Mouse (Mus musculus) midbrain, embryonic 16.5 days (tissue): Measurements from ENCODE around the gene Mars. TPM values are rescaled to one million over a fixed set of nuclear protein-coding genes. Genes with fewer than 3 reads are reported as not detected.
"Not testable (repeated sequence)": the region's sequence is repeated elsewhere in the genome, so short reads cannot be mapped to it uniquely, and the experiment has no call there.

Experiments used
- ATAC-seq: fragments of 200-750 bp; cut with Nextera tagmentation; 2 replicates; pipeline ENCODE4 v1.8.0; 2017; ENCODE audit warnings: moderate TSS enrichment
- H3K27ac ChIP-seq: fragments of 300-500 bp; sonication (generic); 2 replicates; pipeline ENCODE4 v1.5.1; 2014; ENCODE audit warnings: mild to moderate bottlenecking, low read length, mixed read lengths
- H3K27me3 ChIP-seq: fragments of 300-500 bp; sonication (generic); 2 replicates; pipeline ENCODE4 v1.6.1; 2014; ENCODE audit warnings: low read depth, low read length, mixed read lengths; ENCODE audit not compliant: control insufficient read depth, insufficient read depth
- H3K36me3 ChIP-seq: fragments of 300-500 bp; sonication (generic); 2 replicates; pipeline ENCODE4 v1.6.1; 2014; ENCODE audit warnings: mild to moderate bottlenecking, low read length, moderate library complexity, mixed read lengths; ENCODE audit not compliant: control insufficient read depth, insufficient read depth
- H3K4me1 ChIP-seq: fragments of 300-500 bp; sonication (generic); 2 replicates; pipeline ENCODE4 v1.6.1; 2014; ENCODE audit warnings: mild to moderate bottlenecking, low read length, mixed read lengths; ENCODE audit not compliant: control insufficient read depth, insufficient read depth
- H3K4me2 ChIP-seq: fragments of 300-500 bp; sonication (generic); 2 replicates; pipeline ENCODE4 v1.6.1; 2014; ENCODE audit warnings: mild to moderate bottlenecking, low read length, mixed read lengths
- H3K4me3 ChIP-seq: fragments of 300-500 bp; sonication (generic); 2 replicates; pipeline ENCODE4 v1.5.1; 2014; ENCODE audit warnings: low read depth, mild to moderate bottlenecking, low read length, moderate library complexity, mixed read lengths
- H3K9ac ChIP-seq: fragments of 300-500 bp; sonication (generic); 2 replicates; pipeline ENCODE4 v1.6.1; 2014; ENCODE audit warnings: low read depth, low read length, mixed read lengths
- H3K9me3 ChIP-seq: fragments of 300-500 bp; sonication (generic); replicated peaks from 2 replicates; pipeline ENCODE4 v1.6.1; 2014; ENCODE audit warnings: mild to moderate bottlenecking, low read length, mixed read lengths; ENCODE audit not compliant: control insufficient read depth, poor library complexity, severe bottlenecking
- WGBS: fragments of 180-500 bp; shearing (Covaris S2); extraction: QIAGEN DNeasy Blood & Tissue Kit; methylation state at CpG from one replicate; pipeline ENCODE4 v1.1.7; 2014; 5-methylcytosine and 5-hydroxymethylcytosine counted together
- polyA plus RNA-seq: library from polyadenylated mRNA; unstranded; fragments of >200 nt; fragmentation: Nextera tagmentation; extraction: Ambion mirVana; gene quantifications from 2 replicates; pipeline ENCODE4 v1.2.1, GENCODE M21; 2015

Gene Mars
- polyA plus RNA-seq, 1 experiment from 2014 or later, result 123 TPM

DNA sequence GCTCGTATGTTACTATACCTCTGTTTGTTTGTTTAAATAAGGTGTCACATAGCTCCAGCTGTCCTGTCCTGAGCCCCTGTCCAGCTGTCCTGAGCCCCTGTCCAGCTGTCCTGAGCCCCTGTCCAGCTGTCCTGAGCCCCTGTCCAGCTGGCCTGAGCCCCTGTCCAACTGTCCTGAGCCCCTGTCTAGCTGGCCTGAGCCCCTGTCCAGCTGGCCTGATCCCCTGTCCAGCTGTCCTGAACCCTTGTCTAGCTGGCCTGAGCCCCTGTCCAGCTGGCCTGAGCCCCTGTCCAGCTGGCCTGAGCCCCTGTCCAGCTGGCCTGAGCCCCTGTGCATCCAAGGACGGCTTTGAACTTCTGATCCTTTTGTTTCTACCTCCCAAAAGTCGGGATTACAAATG is 2.4 kb downstream of the Mars start:
- H3K9ac ChIP-seq, H3K27me3 ChIP-seq, H3K27ac ChIP-seq, H3K9me3 ChIP-seq, H3K4me2 ChIP-seq, H3K4me3 ChIP-seq, ATAC-seq: not testable (repeated sequence)
- Histone ChIP-seq H3K36me3 (peaks cover 32% of the 10 kb centered on the region), H3K4me1 (peaks cover 13% of the 10 kb centered on the region)
- WGBS, result 83% methylated on average over 3 of the region's 3 CpGs

DNA sequence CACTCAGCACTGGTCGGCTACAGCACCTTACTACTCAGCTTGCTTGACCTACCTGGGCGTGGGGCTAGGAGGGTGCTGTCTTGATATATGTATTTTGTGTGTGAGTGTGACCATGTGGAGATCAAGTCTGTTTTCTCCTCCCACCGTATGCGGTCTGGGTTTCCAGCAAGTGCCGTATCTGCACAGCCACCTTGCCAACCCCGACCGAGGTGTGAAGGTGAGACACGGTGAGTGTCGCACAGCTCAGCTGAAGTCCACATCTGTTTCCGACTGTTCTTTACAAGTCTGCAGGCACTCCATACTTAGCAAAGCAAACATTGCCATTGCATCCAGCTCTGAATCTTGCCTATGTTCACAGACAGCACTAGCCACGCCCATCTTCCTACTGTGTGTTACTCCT is 8.4 kb downstream of the Mars start:
- ATAC-seq, result no peak
- WGBS, result 95% methylated on average over 11 of the region's 11 CpGs
- Histone ChIP-seq H3K9me3 (no peaks in the 10 kb centered on the region), H3K4me3 (no peak overlapping the region), H3K36me3 (peaks cover 56% of the 10 kb centered on the region), H3K27me3 (no peaks in the 10 kb centered on the region), H3K9ac (no peak overlapping the region), H3K27ac (no peak overlapping the region), H3K4me1 (no peaks in the 10 kb centered on the region), H3K4me2 (no peak overlapping the region)

DNA sequence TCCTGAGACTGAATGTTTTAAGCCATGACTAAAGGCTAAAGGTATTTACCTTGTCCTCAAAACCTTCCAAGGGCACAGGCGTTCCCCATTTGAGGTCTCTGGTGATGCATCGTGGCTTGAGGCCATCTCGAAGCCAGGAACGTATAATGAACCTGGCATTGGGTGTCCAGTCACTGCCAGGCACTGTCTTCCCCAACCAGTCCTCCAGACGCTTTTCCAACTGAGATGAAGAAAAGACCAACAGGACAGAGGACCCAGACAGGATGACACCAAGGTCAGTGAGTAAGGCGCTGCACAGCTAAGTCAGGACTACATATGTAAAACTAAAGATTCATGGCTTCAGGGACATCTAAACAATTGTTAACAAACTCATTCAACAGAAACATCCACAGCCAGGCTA is 11.2 kb downstream of the Mars start:
- H3K4me1 ChIP-seq, result no peaks in the 10 kb centered on the region
- ATAC-seq, result no peak
- H3K4me3 ChIP-seq, result no peak overlapping the region
- H3K27ac ChIP-seq, result no peak overlapping the region
- H3K9me3 ChIP-seq, result no peaks in the 10 kb centered on the region
- H3K36me3 ChIP-seq, result peaks cover 49% of the 10 kb centered on the region
- H3K4me2 ChIP-seq, result no peak overlapping the region
- WGBS, result 98% methylated on average over 6 of the region's 6 CpGs
- H3K9ac ChIP-seq, result no peak overlapping the region
- H3K27me3 ChIP-seq, result no peaks in the 10 kb centered on the region

DNA sequence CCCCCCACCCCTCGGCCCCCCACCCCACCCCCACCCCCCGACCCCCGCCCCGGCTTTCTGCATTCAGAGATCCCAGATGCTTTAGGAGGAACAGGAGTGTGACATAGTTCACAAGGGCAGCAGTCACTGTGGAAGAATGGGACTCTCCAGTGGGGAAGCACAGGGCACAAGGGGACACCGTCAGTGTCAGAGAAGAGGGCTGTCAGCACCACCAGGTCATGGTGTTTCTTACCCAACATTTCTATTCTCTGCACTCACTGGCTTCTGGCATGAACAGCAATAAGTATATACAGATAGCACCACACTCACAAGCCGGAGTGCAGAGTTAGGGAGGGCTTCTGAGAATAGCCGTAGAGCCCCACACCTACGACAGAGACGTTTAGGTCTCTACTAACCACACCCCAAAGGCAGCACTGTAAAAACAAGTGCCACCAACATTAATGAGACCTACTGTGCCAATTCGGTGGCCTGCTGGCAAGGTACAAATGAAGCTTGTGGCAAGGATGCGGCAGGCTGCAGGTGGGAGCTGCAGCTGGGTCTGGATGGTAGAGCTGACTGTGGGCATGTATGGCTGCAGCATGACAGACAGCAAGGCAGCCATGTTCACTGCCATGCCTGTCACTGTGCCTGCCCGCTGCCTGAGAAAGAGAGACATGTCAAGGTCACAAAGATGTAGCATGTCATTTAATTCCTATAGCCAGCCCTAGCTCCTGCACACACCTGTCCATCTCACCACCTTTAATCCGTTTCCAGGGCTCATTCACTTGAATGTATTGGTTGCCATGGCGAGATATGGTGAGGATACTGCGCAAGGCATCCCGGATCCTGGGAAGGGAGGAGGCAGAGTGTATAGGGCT is 14.3 kb downstream of the Mars start:
- no peak for ATAC-seq
- no peak overlapping the region for H3K4me3 ChIP-seq
- peaks cover 49% of the 10 kb centered on the region for H3K36me3 ChIP-seq
- H3K9ac ChIP-seq, result no peak overlapping the region
- no peak overlapping the region for H3K4me2 ChIP-seq
- 91% methylated on average over 16 of the region's 16 CpGs for WGBS
- H3K27me3 ChIP-seq, result no peaks in the 10 kb centered on the region
- H3K27ac ChIP-seq, result no peak overlapping the region
- H3K4me1 ChIP-seq, result peaks cover under 1% of the 10 kb centered on the region; the same call in 1 of the 2 replicates
- no peaks in the 10 kb centered on the region for H3K9me3 ChIP-seq

DNA sequence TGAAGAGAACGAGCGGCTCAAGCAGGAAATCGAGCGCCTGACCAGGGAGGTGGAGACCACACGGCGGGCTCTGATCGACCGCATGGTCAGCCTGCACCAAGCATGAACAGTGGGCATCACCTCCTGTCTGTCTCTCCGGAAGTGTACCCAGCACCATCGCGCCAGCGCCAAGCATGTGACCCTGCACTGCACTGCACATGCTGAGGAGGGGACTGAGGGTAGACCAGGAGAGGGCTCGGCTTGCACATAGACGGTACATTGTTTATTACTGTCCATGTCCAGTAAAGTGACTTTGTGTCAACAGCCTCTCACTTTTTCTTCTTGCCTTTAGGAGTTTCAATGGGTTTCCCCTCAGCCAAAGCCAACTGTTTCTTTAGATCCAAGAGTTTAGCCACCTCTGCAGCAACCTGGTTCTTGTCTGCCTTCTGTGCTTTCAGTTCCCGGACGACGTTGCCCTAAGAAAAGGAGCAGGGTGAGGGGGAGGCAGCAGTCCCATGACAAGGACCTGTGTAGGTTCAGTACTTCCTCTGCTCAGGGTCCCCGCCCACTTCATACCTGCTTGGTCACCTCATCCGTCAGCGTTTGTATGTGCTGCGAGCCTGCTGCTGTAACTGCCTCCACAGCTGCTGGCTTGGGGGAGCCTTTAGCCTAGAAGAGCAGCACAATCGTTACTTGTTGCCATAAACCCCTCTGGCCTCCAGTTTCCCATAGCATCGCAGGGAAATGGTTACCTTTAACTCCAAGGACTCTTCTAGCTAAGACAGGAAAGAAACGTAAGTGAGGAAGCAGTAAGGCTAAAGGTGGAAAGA is 15.4 kb downstream of the Mars start:
- peaks cover 41% of the 10 kb centered on the region for H3K36me3 ChIP-seq

DNA sequence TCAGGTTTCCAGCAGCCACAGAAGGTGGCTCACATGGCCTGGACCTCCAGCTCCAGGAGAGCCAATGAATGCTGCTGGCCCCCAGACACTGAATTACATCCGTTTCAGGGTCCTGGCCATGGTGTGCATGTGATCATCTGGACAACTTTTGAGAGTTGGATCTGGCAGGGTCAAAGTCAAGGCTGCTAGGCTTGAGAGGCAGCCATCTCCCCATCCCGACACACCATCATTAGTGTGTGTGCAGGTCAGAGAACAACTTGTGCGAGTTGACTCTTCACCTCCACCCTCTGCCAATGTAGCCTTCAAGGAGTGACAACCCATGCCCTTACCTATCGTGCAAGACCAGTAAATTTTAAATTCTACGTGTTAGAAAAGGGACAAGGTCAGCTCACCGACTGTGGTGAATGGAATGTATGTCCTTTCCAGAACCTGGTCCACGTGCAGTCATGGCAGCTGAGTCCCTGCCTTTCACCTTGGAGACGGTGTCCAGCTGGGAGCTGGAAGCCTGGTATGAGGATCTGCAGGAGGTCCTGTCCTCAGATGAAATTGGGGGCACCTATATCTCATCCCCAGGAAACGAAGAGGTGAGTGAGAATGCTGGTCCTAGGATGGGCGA is 16.6 kb downstream of the Mars start:
- Histone ChIP-seq H3K27ac (no peak overlapping the region), H3K36me3 (peaks cover 40% of the 10 kb centered on the region), H3K4me2 (no peak overlapping the region), H3K4me3 (no peak overlapping the region), H3K4me1 (peaks cover 11% of the 10 kb centered on the region), H3K27me3 (no peaks in the 10 kb centered on the region), H3K9me3 (no peaks in the 10 kb centered on the region), H3K9ac (no peak overlapping the region)
- WGBS, result 91% methylated on average over 10 of the region's 10 CpGs
- no peak for ATAC-seq

More for the DNA sequence above, 15.4 kb downstream of the Mars start:
- Histone ChIP-seq H3K4me2 (no peak overlapping the region), H3K4me1 (peaks cover 11% of the 10 kb centered on the region), H3K27ac (no peak overlapping the region), H3K27me3 (no peaks in the 10 kb centered on the region), H3K4me3 (no peak overlapping the region), H3K9me3 (no peaks in the 10 kb centered on the region), H3K9ac (no peak overlapping the region)
- no peak for ATAC-seq
- WGBS, result 95% methylated on average over 24 of the region's 24 CpGs

DNA sequence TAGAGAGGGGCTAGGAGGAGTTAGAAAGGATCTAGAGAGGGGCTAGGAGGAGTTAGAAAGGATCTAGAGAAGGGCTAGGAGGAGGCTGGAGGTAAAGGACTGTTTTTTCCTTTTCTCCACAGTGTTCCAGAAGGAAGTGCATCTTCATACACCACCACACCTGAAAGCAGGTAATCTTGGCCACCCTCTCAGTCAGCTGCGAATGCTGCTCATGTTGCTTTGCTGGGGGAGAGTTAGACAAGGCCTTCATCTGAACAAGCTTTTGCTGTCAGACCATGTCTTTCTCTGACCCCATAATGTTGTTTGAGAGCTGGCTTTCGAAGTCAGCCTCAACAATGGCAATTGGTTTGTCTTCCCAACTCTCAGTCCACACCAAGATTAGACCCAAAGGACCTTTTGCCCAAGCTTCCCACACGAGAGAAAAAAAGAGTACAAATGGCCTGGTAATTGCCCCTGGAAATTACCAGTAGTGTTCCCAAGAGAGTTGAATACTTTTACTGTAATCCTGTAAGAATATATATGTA is 17.9 kb downstream of the Mars start:
- Histone ChIP-seq H3K9me3 (no peaks in the 10 kb centered on the region), H3K36me3 (peaks cover 30% of the 10 kb centered on the region), H3K27me3 (no peaks in the 10 kb centered on the region), H3K4me2 (no peak overlapping the region), H3K9ac (no peak overlapping the region), H3K4me1 (peaks cover 13% of the 10 kb centered on the region), H3K27ac (no peak overlapping the region), H3K4me3 (no peak overlapping the region)
- WGBS, result 97% methylated on average over 3 of the region's 3 CpGs
- ATAC-seq, result no peak

DNA sequence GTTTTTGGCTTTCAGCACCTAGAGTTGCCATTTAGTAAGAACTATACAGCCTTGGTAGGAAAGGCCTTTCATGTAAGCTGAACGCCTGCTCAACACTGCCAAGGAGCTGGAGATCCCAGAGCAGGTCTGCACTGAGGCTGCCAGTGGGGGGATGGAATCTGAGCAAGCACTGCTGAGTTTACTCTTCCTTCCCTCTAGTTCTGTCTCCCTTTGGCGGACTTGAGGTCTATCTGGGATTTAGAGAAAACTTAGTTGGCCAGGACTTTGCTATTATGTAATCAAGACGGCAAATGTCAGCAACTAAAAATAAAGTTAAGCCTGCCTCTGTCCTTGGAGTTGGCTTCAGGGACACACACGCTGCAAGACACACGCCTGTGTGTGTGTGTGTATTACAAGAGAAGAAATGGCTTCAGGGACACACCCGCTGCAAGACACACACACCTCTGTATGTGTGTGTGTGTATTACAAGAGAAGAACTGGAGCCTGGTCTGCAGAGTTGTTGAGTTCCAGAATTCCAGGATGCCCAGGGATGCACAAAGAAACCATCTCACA is 18.5 kb downstream of the Mars start:
- WGBS, result 89% methylated on average over 6 of the region's 6 CpGs
- ATAC-seq, result no peak

More for the DNA sequence above, 18.5 kb downstream of the Mars start:
- H3K4me1 ChIP-seq, result peaks cover 14% of the 10 kb centered on the region
- no peak overlapping the region for H3K4me3 ChIP-seq
- peaks cover 29% of the 10 kb centered on the region for H3K36me3 ChIP-seq
- no peak overlapping the region for H3K27ac ChIP-seq
- H3K9me3 ChIP-seq, result no peaks in the 10 kb centered on the region
- H3K4me2 ChIP-seq, result no peak overlapping the region
- no peaks in the 10 kb centered on the region for H3K27me3 ChIP-seq
- no peak overlapping the region for H3K9ac ChIP-seq
